Mouse (Mus musculus): ENCODE measurements around the gene Emilin2.

The Emilin2 gene

GRCm38 (mm10) chr17:71234041-71234594 is 77.7 kb downstream of the Emilin2 start:
- DNase-seq (ENCODE audit: inconsistent ontology term) = no peak

GRCm38 (mm10) chr17:71233210-71233609 is 78.6 kb downstream of the Emilin2 start:
- DNase-seq (ENCODE audit: inconsistent ontology term) = no peak

- DNase-seq (ENCODE audit: inconsistent ontology term) = no peak
Observed at GRCm38 (mm10) chr17:71231998-71232397, 79.8 kb downstream of the Emilin2 start.

- no peak for DNase-seq (ENCODE audit: inconsistent ontology term)
Observed at GRCm38 (mm10) chr17:71230108-71230709, 81.6 kb downstream of the Emilin2 start.

- DNase-seq (ENCODE audit: inconsistent ontology term) = no peak
Observed at GRCm38 (mm10) chr17:71228651-71229050, 83.1 kb downstream of the Emilin2 start.

GRCm38 (mm10) chr17:71227128-71227895 is 84.5 kb downstream of the Emilin2 start:
- no peak for DNase-seq (ENCODE audit: inconsistent ontology term)

GRCm38 (mm10) chr17:71225091-71225490 is 86.7 kb downstream of the Emilin2 start:
- no peak for DNase-seq (ENCODE audit: inconsistent ontology term)

- DNase-seq (ENCODE audit: inconsistent ontology term) = no peak
Observed at GRCm38 (mm10) chr17:71224521-71224920, 87.3 kb downstream of the Emilin2 start.

GRCm38 (mm10) chr17:71223676-71224075 is 88.1 kb downstream of the Emilin2 start:
- no peak for DNase-seq (ENCODE audit: inconsistent ontology term)

GRCm38 (mm10) chr17:71221383-71221782 is 90.4 kb downstream of the Emilin2 start:
- no peak for DNase-seq (ENCODE audit: inconsistent ontology term)

GRCm38 (mm10) chr17:71217111-71217685 is 94.6 kb downstream of the Emilin2 start:
- no peak for DNase-seq (ENCODE audit: inconsistent ontology term)

- DNase-seq (ENCODE audit: inconsistent ontology term) = no peak
Observed at GRCm38 (mm10) chr17:71216263-71216662, 95.5 kb downstream of the Emilin2 start.

- no peak for DNase-seq (ENCODE audit: inconsistent ontology term)
Observed at GRCm38 (mm10) chr17:71215241-71215839, 96.4 kb downstream of the Emilin2 start.

GRCm38 (mm10) chr17:71214514-71215240 is 97.1 kb downstream of the Emilin2 start:
- no peak for DNase-seq (ENCODE audit: inconsistent ontology term)

GRCm38 (mm10) chr17:71213666-71214065 is 98.1 kb downstream of the Emilin2 start:
- DNase-seq (ENCODE audit: inconsistent ontology term) = no peak

GRCm38 (mm10) chr17:71211962-71212646 is 99.7 kb downstream of the Emilin2 start:
- no peak for DNase-seq (ENCODE audit: inconsistent ontology term)

GRCm38 (mm10) chr17:71209936-71210335 is 101.8 kb downstream of the Emilin2 start:
- no peak for DNase-seq (ENCODE audit: inconsistent ontology term)

GRCm38 (mm10) chr17:71208921-71209320 is 102.9 kb downstream of the Emilin2 start:
- no peak for DNase-seq (ENCODE audit: inconsistent ontology term)

GRCm38 (mm10) chr17:71208376-71208775 is 103.4 kb downstream of the Emilin2 start:
- DNase-seq (ENCODE audit: inconsistent ontology term) = no peak

- DNase-seq (ENCODE audit: inconsistent ontology term) = no peak
Observed at GRCm38 (mm10) chr17:71207268-71207667, 104.5 kb downstream of the Emilin2 start.

Measured in Muller cell, postnatal 12 days (primary cell).